Mouse (Mus musculus) forebrain, embryonic 16.5 days (tissue): ENCODE measurements around the gene Plvap. TPM values are rescaled to one million over a fixed set of nuclear protein-coding genes. Genes with fewer than 3 reads are reported as not detected.

ENCODE experiments used
- ATAC-seq: fragments of 200-750 bp; cut with Nextera tagmentation; 2 replicates; pipeline ENCODE4 v1.8.0; 2017; ENCODE audit warnings: mild to moderate bottlenecking, moderate library complexity
- H3K27ac ChIP-seq: fragments of 300-500 bp; sonication (generic); 2 replicates; pipeline ENCODE4 v1.5.1; 2014; ENCODE audit warnings: low read length, control low read depth
- H3K27me3 ChIP-seq: fragments of 300-500 bp; sonication (generic); replicated peaks from 2 replicates; pipeline ENCODE4 v1.6.1; 2014; ENCODE audit warnings: low read length; ENCODE audit not compliant: control insufficient read depth, insufficient read depth
- H3K36me3 ChIP-seq: fragments of 300-500 bp; sonication (generic); 2 replicates; pipeline ENCODE4 v1.6.1; 2014; ENCODE audit not compliant: control insufficient read depth, insufficient read depth
- H3K4me1 ChIP-seq: fragments of 300-500 bp; sonication (generic); replicated peaks from 2 replicates; pipeline ENCODE4 v1.6.1; 2014; ENCODE audit warnings: low read length; ENCODE audit not compliant: control insufficient read depth, insufficient read depth
- H3K4me2 ChIP-seq: fragments of 300-500 bp; sonication (generic); 2 replicates; pipeline ENCODE4 v1.6.1; 2014; ENCODE audit warnings: mild to moderate bottlenecking, low read length, control low read depth
- H3K4me3 ChIP-seq: fragments of 300-500 bp; sonication (generic); replicated peaks from 2 replicates; pipeline ENCODE4 v1.5.1; 2014; ENCODE audit warnings: mild to moderate bottlenecking, low read length, control low read depth
- H3K9ac ChIP-seq: fragments of 300-500 bp; sonication (generic); replicated peaks from 2 replicates; pipeline ENCODE4 v1.6.1; 2014; ENCODE audit warnings: low read depth, low read length, control low read depth
- H3K9me3 ChIP-seq: fragments of 300-500 bp; sonication (generic); 2 replicates; pipeline ENCODE4 v1.6.1; 2016; ENCODE audit warnings: low read length; ENCODE audit not compliant: control insufficient read depth
- WGBS: fragments of 180-500 bp; shearing (Covaris S2); extraction: QIAGEN DNeasy Blood & Tissue Kit; methylation state at CpG from one replicate; pipeline ENCODE4 v1.1.7; 2014; 5-methylcytosine and 5-hydroxymethylcytosine counted together
- polyA plus RNA-seq: library from polyadenylated mRNA; unstranded; fragments of >200 nt; fragmentation: Nextera tagmentation; extraction: Ambion mirVana; gene quantifications from 2 replicates; pipeline ENCODE4 v1.2.1, GENCODE M21; 2015

Plvap gene
- polyA plus RNA-seq, 1 experiment from 2014 or later: 3.5 TPM

DNA sequence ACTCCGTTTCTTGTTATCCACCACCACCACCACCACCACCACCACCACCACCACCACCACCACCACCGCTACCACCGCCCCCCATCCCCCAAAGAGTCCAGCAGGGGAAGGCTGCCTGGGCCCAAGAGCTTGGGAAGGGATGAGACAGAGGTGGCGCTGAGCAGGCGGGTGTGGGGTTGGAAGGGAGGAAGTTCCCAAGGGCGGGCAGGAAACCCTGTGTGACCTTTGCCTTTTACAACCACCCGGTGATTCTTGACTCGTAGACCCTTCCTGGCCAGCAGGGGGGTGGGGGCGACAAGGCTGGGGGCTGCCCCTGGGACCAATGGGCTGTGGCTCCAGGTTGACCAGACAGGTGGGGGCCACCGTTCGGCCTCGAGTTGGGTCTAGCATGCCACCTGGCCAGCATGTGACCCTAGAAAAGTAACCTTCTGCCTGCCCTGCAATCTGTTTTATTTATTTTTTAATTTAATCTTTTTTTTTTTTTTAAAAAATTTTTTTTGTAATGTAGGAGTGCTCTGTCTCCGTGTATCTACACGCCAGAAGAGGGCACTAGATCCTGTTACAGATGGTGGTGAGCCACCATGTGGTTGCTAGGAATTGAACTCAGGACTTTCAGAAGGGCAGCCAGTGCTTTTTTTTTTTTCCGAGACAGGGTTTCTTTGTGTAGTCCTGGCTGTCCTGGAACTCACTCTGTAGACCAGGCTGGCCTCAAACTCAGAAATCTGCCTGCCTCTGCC lies 1.6 kb upstream of the Plvap start:
- no peaks in the 10 kb centered on the region; the same call in 1 of the 2 replicates for H3K4me1 ChIP-seq
- 77% methylated on average over 15 of the region's 15 CpGs for WGBS
- H3K36me3 ChIP-seq: no peaks in the 10 kb centered on the region
- H3K4me2 ChIP-seq: no peak overlapping the region
- H3K27ac ChIP-seq: no peak overlapping the region
- H3K9ac ChIP-seq: no peak overlapping the region
- H3K4me3 ChIP-seq: no peak overlapping the region
- H3K9me3 ChIP-seq: no peaks in the 10 kb centered on the region
- peaks cover 20% of the 10 kb centered on the region for H3K27me3 ChIP-seq
- ATAC-seq: no peak

DNA sequence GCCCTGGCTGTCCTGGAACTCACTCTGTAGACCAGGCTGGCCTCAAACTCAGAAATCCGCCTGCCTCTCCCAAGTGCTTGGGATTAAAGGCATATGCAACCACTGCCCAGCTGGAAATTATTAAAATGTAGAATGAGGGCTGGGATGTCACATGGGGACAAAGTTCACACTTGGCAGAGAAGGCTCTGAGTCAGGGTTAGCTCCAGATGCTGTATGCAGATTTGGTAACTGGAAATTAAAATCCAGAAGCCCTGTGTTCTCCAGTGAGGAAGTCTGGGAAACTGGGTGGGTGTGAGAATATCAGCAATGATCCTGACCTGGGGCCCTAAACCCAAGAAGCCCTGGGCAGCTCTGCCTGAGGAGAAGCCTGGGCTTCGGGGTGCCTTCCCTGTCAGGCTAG lies 2.2 kb downstream of the Plvap start:
- Histone ChIP-seq H3K4me3 (no peak overlapping the region), H3K4me1 (peaks cover 6% of the 10 kb centered on the region; the same call in 1 of the 2 replicates), H3K9me3 (no peaks in the 10 kb centered on the region), H3K9ac (no peak overlapping the region), H3K36me3 (no peaks in the 10 kb centered on the region), H3K27ac (no peak overlapping the region), H3K4me2 (no peak overlapping the region), H3K27me3 (peaks cover 43% of the 10 kb centered on the region)
- no peak for ATAC-seq
- 72% methylated on average over 2 of the region's 2 CpGs for WGBS

DNA sequence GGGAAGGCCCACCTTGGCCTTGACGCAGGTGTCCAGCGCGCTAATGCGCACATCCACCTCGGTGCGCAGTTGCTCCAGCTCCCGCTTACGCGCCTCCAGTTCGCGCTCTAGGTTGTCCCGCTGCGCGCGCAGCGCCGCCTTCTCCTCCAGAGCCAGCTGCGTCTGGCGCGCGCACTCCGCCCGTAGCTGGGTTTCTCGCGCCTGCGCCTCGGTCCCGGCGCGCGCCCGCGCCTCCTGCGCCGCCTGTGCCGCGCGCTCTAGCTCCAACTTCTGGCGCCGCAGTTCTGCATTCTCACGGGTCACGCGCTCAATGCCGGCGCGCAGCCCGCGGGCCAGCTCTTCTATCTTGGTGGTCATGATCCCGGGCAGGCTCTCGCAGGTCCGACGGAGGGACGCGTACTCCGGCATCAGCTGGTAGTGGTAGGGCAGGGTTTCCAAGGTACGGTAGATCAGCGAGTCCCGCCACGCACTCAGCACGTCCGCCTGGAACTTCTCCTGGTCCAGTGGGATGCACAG lies 3.9 kb downstream of the Plvap start:
- Histone ChIP-seq H3K4me2 (peak overlapping the region; percentile 73), H3K4me3 (peak overlapping the region; percentile 47), H3K27me3 (peaks cover 43% of the 10 kb centered on the region), H3K9ac (peak overlapping the region; percentile 55), H3K9me3 (no peaks in the 10 kb centered on the region), H3K27ac (no peak overlapping the region), H3K36me3 (no peaks in the 10 kb centered on the region), H3K4me1 (peaks cover 6% of the 10 kb centered on the region; the same call in 1 of the 2 replicates)
- under 1% methylated on average over 57 of the region's 61 CpGs for WGBS
- peak; percentile 92 for ATAC-seq

DNA sequence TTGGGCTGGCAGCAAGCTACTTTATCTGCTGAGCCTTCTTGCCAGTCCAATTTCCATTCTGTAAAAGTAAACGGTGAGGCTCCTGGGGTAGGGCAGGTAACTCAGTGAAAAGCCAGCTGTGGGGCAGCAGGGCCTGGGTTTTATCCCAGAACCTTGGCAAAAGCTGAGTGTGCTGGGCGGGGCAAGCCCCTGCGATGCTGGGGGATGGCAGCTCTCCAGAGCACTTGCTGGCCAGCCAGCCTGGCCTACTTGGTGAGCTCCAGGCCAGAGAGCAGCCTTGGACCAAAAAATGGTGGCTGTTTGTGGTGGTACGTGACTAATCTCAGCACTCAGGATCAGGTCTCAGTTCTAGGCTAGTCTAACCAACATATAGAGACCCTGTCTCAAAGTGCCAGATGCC lies 5.6 kb downstream of the Plvap start:
- no peaks in the 10 kb centered on the region for H3K9me3 ChIP-seq
- no peak overlapping the region for H3K27ac ChIP-seq
- no peak for ATAC-seq
- H3K36me3 ChIP-seq: no peaks in the 10 kb centered on the region
- no peak overlapping the region for H3K4me2 ChIP-seq
- peaks cover 43% of the 10 kb centered on the region for H3K27me3 ChIP-seq
- H3K4me1 ChIP-seq: peaks cover 6% of the 10 kb centered on the region; the same call in 1 of the 2 replicates
- no peak overlapping the region for H3K4me3 ChIP-seq
- 82% methylated on average over 4 of the region's 4 CpGs for WGBS
- H3K9ac ChIP-seq: no peak overlapping the region

DNA sequence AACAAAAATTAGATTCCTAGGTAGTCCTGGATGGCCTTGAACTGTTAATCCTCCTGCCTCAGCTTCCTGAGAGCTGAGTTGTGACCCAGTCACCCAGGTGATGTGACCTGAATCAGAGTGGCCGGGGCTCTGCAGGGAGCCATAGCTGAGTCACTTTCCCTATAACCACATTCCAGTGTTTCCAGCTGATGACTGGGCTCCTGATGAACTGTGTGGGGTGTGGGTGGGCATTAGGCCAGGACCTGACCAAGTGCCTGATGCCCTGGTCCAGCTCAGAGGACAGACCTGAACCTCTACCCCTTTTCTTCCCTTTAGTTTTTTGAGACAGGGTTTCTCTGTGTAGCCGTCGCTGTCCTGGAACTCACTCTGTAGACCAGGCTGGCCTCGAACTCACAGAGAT lies 6.2 kb downstream of the Plvap start:
- Histone ChIP-seq H3K27ac (no peak overlapping the region), H3K27me3 (peaks cover 39% of the 10 kb centered on the region), H3K4me3 (no peak overlapping the region), H3K4me2 (no peak overlapping the region), H3K4me1 (peaks cover 6% of the 10 kb centered on the region; the same call in 1 of the 2 replicates), H3K36me3 (no peaks in the 10 kb centered on the region), H3K9ac (no peak overlapping the region), H3K9me3 (no peaks in the 10 kb centered on the region)
- ATAC-seq: no peak
- WGBS: 93% methylated on average over 4 of the region's 4 CpGs

DNA sequence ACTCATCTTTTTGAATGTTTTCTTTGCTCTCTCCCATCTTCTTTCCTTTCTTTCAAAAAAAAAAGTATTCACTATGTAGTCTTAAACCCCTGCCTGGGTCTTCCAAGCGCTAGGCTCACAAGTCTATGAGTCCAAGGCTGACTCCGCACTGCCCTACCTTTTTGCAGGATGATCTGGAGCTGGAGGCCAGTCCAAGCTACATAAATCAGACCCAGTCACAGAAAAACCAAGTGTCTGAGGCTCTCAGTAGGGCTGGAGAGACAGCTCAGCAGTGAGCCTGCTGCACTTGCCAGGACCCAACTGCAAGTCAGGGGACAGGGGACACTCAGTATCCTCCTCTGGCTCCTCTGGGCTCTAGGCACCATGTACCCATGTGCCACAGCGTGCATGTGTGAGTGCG lies 7.2 kb downstream of the Plvap start:
- WGBS: 94% methylated on average over 4 of the region's 4 CpGs
- H3K36me3 ChIP-seq: no peaks in the 10 kb centered on the region
- no peaks in the 10 kb centered on the region for H3K9me3 ChIP-seq
- H3K4me2 ChIP-seq: no peak overlapping the region
- peaks cover 6% of the 10 kb centered on the region; the same call in 1 of the 2 replicates for H3K4me1 ChIP-seq
- peaks cover 35% of the 10 kb centered on the region for H3K27me3 ChIP-seq
- H3K4me3 ChIP-seq: no peak overlapping the region
- H3K9ac ChIP-seq: no peak overlapping the region
- no peak for ATAC-seq
- H3K27ac ChIP-seq: no peak overlapping the region

DNA sequence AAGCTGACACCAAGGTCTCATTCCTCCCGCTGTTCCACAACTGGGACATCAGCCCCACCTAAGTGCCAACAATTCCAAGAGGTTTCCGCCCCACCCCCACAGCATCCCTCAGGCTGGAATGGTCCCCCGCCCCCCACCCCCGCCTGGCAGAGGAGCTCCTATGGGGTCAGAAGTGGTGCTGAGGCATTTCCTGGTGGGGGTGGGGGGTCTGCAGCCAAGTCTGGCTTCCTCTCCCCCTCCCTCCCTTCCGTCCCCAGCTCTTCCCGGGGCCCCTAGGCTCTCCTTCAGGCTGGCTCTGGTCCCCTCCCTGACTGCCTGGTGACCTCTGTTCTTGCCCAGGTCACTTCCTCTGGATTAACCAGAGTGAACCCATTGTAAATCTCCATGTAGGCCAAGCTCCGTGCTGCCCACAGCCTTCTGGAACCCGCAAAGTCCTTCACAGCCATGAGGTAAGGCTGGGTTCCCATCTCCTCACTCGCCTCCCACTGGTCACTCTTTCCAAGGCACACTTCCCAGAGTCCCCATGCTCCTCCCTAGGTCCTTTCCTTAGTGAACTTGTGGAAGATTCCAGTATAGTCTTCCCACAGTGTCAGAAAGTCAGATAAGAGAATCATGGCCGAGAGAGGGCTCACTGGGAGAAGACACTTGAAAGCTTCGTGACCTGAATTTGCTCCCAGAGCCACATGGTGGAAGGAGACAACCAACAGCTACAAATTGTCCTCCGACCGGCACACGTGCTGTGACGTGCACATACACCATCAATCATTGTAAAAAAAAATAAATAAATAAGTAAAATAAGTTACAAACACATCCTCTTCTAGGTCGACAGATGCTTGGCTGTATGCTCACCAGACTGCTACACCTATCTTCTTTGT lies 12.5 kb downstream of the Plvap start:
- H3K27me3 ChIP-seq: no peaks in the 10 kb centered on the region
- 48% methylated on average over 15 of the region's 16 CpGs for WGBS
- no peak overlapping the region for H3K27ac ChIP-seq
- no peaks in the 10 kb centered on the region for H3K36me3 ChIP-seq
- no peak overlapping the region for H3K4me2 ChIP-seq
- no peak overlapping the region for H3K9ac ChIP-seq
- no peak overlapping the region for H3K4me3 ChIP-seq
- peaks cover 6% of the 10 kb centered on the region for H3K4me1 ChIP-seq
- no peaks in the 10 kb centered on the region for H3K9me3 ChIP-seq
- ATAC-seq: no peak

DNA sequence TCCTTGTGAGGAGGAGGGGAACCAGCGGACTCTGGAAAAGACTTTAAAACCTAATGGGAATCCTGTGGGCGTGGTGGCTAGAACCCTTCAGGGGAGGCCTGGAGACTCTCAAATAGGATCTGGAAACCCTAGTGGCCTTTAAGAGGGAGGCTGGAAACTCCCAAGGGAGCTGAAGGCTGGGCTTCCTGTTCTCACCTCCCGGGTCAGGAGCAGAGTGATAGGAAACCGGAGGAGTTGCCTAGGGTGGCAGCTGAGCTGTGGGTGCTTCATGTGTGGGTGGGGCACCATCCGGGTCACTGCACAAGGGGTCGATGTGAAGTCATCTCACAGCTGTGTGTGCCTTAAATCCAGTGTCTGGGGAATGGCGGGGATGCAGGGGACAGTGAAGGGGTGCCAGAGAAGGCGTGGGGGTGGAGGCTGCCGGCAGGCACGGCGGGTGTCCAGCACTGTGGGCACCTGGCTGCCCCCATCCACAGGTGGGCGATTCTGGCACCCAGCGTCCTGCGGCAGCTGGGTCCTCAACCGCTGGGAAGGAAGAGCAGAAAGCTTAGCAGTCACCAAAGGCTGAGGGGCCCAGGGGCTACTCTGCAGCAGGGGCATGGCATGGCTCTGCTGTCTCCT lies 13.6 kb downstream of the Plvap start:
- no peak for ATAC-seq

More for the DNA sequence above, 13.6 kb downstream of the Plvap start:
- Histone ChIP-seq H3K27me3 (no peaks in the 10 kb centered on the region), H3K4me3 (no peak overlapping the region), H3K9ac (no peak overlapping the region), H3K27ac (no peak overlapping the region), H3K4me2 (no peak overlapping the region), H3K9me3 (no peaks in the 10 kb centered on the region), H3K36me3 (0 out of 2 replicates have a peak, but pooled peaks cover 1% of the 10 kb centered on the region), H3K4me1 (peaks cover 6% of the 10 kb centered on the region)
- 28% methylated on average over 15 of the region's 15 CpGs for WGBS
